Mouse (Mus musculus) urinary bladder, postnatal 4 days (tissue): ENCODE results near the gene Map4k4.

Experiments
- DNase-seq, 2 experiments: peaks; one replicate each; pipeline ENCODE4 v3.0.0; 2021 to 2022; ENCODE audit warnings: low spot score in 2 of 2

Gene Map4k4

GRCm38 (mm10) chr1:39963821-39964220 lies 63.1 kb downstream of the Map4k4 start:
- no peak for DNase-seq

GRCm38 (mm10) chr1:39964427-39964826 lies 63.7 kb downstream of the Map4k4 start:
- DNase-seq = no peak

DNA sequence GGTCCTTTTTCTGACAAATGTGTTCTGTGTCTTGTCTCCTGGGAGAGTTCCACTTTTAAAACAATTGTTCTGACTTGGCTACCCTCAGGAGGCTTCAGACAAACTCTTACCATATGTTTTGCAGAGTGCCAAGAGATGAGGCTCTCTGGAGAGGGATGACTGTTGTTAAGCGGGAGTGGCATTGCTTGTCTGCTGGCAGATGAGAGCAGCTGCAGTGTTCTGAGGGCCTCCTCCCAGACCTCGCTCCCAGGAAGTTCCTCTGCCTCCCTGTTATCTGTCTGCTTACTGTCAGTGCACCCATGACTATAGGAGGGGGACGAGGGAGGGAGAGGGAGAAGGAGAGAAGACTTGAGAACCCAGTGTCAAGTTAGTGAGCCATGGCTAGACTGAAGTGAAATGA lies 64.7 kb downstream of the Map4k4 start:
- no peak for DNase-seq

DNA sequence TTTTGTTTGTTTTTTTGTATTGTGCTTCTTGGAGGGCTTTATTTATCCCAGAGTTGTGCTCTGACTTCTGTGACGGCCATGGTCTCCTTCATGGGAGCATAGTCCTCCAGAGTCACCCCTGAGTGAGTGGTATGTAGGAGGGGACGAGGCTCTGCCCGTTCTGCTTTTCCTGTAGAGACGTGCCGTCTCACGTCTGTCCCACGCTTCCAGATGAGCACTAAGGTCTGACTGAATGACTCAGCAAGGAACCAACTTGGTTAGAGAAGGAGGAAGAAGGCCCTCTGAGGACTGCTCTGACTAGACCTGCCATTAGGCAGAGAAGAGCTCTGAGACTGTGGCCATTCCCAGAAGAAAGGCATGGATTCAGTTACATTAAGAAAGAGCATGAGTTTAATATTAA lies 68.3 kb downstream of the Map4k4 start:
- DNase-seq = no peak

- DNase-seq = no peak
Observed at GRCm38 (mm10) chr1:39969771-39970406, 69.2 kb downstream of the Map4k4 start.

DNA sequence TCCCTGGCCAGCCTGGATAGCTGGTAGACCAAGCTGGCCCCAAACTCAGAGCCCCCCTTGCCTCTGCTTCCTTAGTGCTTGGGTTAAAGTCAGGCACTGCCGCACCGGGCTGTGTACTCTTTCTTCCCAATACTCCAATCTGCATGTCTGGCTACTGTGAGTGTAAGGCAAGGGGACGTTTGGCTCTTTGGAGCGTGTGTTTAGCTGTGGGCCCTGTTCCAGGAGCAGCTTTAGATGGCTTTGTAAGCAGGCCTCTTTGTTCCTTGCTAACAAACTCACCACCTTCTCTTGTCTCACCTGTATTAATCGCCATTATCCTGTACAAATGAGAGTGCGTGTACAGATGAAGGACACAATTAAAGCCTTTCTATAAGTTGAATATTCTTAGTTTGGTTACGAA lies 71.7 kb downstream of the Map4k4 start:
- no peak for DNase-seq

DNA sequence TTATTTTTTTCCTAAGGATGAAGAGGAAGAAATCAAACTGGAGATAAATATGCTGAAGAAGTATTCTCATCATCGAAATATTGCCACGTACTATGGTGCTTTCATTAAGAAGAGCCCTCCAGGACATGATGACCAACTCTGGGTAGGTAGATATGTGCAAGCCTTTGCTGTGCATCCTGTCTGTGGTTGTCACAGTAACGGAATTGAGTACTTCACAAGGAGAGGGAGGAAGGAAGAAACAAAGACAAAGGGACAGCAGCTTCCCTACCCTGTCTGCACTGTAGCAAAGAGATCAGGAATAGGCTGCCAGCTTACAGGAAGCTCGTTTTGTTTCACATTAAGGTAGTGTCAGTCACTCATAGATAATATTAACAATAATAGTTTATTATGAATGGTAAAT lies 73.2 kb downstream of the Map4k4 start:
- no peak for DNase-seq

DNA sequence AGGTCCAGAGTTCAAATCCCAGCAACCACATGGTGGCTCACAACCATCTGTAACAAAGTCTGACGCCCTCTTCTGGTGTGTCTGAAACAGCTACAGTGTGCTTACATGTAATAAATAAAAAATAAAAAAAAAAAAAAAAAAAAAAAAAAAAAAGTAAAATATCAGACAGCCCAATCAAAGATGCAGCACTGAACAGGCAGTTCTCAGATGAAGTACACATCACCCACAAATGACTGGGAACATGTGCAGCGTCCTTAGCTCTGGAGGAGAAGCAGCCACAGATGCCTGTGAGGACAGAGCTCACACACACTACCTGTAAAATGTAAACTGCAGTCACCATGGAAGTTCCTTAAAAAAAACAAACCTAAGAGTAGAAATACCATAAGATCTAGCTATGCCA lies 74.3 kb downstream of the Map4k4 start:
- no peak for DNase-seq

DNA sequence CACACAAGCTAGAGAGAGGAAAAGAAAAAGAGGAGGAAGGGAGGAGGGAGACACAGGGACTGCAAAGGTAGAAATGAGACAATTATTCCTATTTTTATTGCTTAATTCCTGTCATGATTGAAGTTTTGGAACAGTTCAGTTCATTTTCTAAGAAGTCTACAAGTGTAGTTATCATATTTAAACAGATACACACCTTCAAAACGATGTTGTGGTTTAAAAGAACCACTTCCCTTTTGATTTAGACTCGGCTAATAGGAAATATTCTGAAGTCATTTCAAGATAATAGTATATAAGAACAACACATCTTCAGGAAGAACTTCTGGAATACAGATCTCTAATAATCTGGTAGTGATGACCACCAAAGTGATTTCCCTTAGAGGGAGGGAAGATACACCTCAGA lies 75.4 kb downstream of the Map4k4 start:
- DNase-seq = no peak

- no peak for DNase-seq
Observed at GRCm38 (mm10) chr1:39976847-39977744, 76.4 kb downstream of the Map4k4 start.

- DNase-seq = no peak
Observed at GRCm38 (mm10) chr1:39978781-39979486, 78.2 kb downstream of the Map4k4 start.

- DNase-seq = no peak
Observed at GRCm38 (mm10) chr1:39980314-39981290, 79.9 kb downstream of the Map4k4 start.

GRCm38 (mm10) chr1:39981970-39982369 lies 81.3 kb downstream of the Map4k4 start:
- no peak for DNase-seq

- no peak for DNase-seq
Observed at GRCm38 (mm10) chr1:39982727-39983487, 82.2 kb downstream of the Map4k4 start.

DNA sequence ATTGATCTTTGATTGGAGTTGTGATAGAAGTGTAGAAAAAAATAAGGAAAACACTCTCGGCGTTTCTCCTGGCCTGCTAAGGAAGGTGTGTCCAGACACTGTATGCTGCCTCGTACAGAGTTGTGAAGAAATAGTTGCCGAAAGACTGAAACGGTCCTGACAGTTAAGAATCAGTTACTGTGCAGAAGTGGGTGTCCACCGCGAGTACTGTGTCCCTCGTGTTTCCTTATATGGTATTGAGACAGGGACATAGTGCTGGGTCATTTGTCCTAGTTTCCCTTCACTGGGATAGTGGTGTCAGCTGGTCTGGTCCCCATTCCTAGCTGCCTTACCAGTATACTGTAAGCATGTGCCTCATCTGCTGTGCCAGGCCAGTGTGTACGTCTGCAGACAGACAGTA lies 83.6 kb downstream of the Map4k4 start:
- no peak for DNase-seq

- DNase-seq = no peak
Observed at GRCm38 (mm10) chr1:39986820-39987219, 86.1 kb downstream of the Map4k4 start.

DNA sequence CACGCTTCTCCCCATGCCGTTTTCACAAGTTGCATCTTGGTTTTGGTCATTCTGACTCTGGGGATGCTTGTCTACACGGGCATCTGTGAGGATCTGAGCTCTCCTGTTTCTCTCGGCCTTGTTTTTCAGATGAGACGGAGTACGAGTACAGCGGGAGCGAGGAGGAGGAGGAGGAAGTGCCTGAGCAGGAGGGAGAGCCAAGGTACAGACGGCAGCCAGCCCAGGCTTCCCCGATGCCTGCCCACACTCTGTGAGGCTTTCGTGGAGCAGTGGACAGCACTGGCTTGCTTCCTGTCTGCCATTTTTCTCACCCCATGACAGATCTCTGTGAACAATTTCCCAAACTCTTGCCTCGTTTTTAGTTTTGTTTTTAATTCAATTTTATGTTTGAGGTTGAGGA lies 88.1 kb downstream of the Map4k4 start:
- no peak for DNase-seq

- DNase-seq = no peak
Observed at GRCm38 (mm10) chr1:39990041-39990440, 89.3 kb downstream of the Map4k4 start.

GRCm38 (mm10) chr1:39993921-39994320 lies 93.2 kb downstream of the Map4k4 start:
- DNase-seq = no peak

- no peak for DNase-seq
Observed at GRCm38 (mm10) chr1:39995593-39995992, 94.9 kb downstream of the Map4k4 start.

DNA sequence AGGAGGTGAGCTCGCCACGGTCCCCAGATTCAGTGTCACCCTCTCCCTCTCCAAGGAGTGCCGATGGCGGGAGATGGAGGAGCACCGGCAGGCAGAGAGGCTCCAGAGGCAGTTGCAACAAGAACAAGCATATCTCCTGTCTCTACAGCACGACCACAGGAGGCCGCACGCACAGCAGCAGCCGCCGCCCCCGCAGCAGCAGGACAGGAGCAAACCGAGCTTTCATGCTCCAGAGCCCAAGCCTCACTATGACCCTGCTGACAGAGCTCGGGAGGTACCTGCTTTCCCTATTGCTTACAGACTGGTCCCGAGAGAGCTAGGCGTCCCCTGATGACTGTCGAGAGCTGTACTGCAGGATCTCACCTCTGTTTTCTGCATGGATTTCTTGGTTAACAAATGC lies 99.8 kb downstream of the Map4k4 start:
- no peak for DNase-seq
